Mouse (Mus musculus) myocyte (in vitro differentiated cells): ENCODE data around the gene Nudt22. TPM values are rescaled to one million over a fixed set of nuclear protein-coding genes. Genes with fewer than 3 reads are reported as not detected.
A peak's percentile ranks its signal among the peaks of the same experiment; 100 is the strongest.

Source experiments
- H3K27me3 ChIP-seq: one replicate; pipeline ENCODE4 v1.6.1; 2011; ENCODE audit not compliant: control insufficient read depth, insufficient read depth, insufficient read length
- H3K36me3 ChIP-seq: one replicate; pipeline ENCODE4 v1.6.1; 2011; ENCODE audit not compliant: control insufficient read depth, insufficient read depth
- H3K4me2 ChIP-seq: one replicate; pipeline ENCODE4 v1.6.1; 2011; ENCODE audit warnings: low read depth, control low read depth
- H3K4me3 ChIP-seq: one replicate; pipeline ENCODE4 v1.5.1; 2011; ENCODE audit warnings: mild to moderate bottlenecking, control low read depth, moderate library complexity
- H3K79me2 ChIP-seq: one replicate; pipeline ENCODE4 v1.6.1; 2011; ENCODE audit not compliant: control insufficient read depth, insufficient read depth
- H3ac ChIP-seq: one replicate; pipeline ENCODE4 v1.6.1; 2011; ENCODE audit not compliant: control insufficient read depth, insufficient read length
- CEBPB ChIP-seq: IDR thresholded peaks from 2 replicates; pipeline ENCODE4 v1.6.1; 2011; ENCODE audit warnings: mild to moderate bottlenecking, moderate library complexity; ENCODE audit not compliant: poor library complexity, insufficient read depth, severe bottlenecking
- E2F4 ChIP-seq: IDR thresholded peaks from one replicate; pipeline ENCODE4 v1.6.1; 2011; ENCODE audit warnings: mild to moderate bottlenecking, control low read depth, moderate library complexity; ENCODE audit not compliant: insufficient read depth
- MAX ChIP-seq: IDR thresholded peaks from one replicate; pipeline ENCODE4 v1.6.1; 2011; ENCODE audit warnings: low read depth, mild to moderate bottlenecking, control low read depth
- MYOD1 ChIP-seq, 3 experiments: IDR thresholded peaks; one replicate each; pipeline ENCODE4 v1.6.1; 2011; ENCODE audit warnings: control low read depth in 2 of 3, low read depth in 2 of 3, mild to moderate bottlenecking in 2 of 3, moderate library complexity in 1 of 3; ENCODE audit not compliant: insufficient read length in 2 of 3, control insufficient read depth in 1 of 3
- MYOG ChIP-seq, 3 experiments: IDR thresholded peaks; one replicate each; pipeline ENCODE4 v1.6.1; 2011; ENCODE audit warnings: control low read depth in 2 of 3, low read depth in 2 of 3, mild to moderate bottlenecking in 2 of 3; ENCODE audit not compliant: insufficient read length in 2 of 3, control insufficient read depth in 1 of 3, insufficient read depth in 1 of 3
- POLR2A ChIP-seq: IDR thresholded peaks from one replicate; pipeline ENCODE4 v1.6.1; 2011; ENCODE audit warnings: low read depth, mild to moderate bottlenecking, control low read depth, moderate library complexity; ENCODE audit not compliant: insufficient read length
- POLR2AphosphoS2 ChIP-seq: IDR thresholded peaks from one replicate; pipeline ENCODE4 v1.6.1; 2011; ENCODE audit warnings: low read depth, control low read depth; ENCODE audit not compliant: insufficient read length
- REST ChIP-seq: IDR thresholded peaks from one replicate; pipeline ENCODE4 v1.6.1; 2011; ENCODE audit warnings: mild to moderate bottlenecking, control low read depth, moderate library complexity; ENCODE audit not compliant: insufficient read depth, insufficient read length
- SRF ChIP-seq: IDR thresholded peaks from one replicate; pipeline ENCODE4 v1.6.1; 2011; ENCODE audit warnings: low read depth; ENCODE audit not compliant: control insufficient read depth, insufficient read length
- TCF12 ChIP-seq: IDR thresholded peaks from one replicate; pipeline ENCODE4 v1.6.1; 2011; ENCODE audit warnings: mild to moderate bottlenecking, control low read depth; ENCODE audit not compliant: poor library complexity, insufficient read depth, severe bottlenecking
- TCF3 ChIP-seq: IDR thresholded peaks from one replicate; pipeline ENCODE4 v1.6.1; 2011; ENCODE audit warnings: low read depth, control low read depth; ENCODE audit not compliant: insufficient read length
- USF1 ChIP-seq: IDR thresholded peaks from one replicate; pipeline ENCODE4 v1.6.1; 2011; ENCODE audit warnings: low read depth, mild to moderate bottlenecking, control low read depth, moderate library complexity
- polyA plus RNA-seq: library from polyadenylated mRNA; unstranded; fragments of >200 nt; fragmentation: generic; extraction: Trizol; gene quantifications from one replicate; pipeline ENCODE4 v1.2.1, GENCODE M21; 2012; ENCODE audit warnings: missing spikeins

The Nudt22 gene
- polyA plus RNA-seq, 1 experiment = 27.0 TPM

DNA sequence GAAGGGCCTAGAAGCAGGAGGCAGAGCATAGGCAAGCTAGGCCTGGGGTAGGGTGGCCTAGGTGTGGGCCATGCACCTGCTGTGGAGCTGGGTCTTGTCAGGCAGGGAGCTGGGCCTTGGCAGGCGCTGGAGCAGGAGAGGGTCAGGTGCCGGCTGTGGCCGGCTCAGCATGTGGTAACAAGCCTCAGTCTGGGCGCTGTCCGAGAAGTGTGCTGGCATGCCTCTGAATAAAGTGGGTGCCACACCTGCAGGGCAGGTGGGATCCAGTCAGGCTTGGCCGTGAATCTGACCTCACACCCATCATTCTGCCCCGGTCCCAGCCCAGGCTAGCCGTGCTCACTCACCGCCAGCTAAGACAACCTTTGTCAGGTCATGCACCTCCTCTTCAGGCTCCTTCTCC is 18.1 kb upstream of the Nudt22 start:
- no peaks in the 10 kb centered on the region for H3K36me3 ChIP-seq
- H3K27me3 ChIP-seq = no peaks in the 10 kb centered on the region
- H3K79me2 ChIP-seq = no peaks in the 10 kb centered on the region
- no peak for TF ChIP-seq MYOG (IDR thresholded peaks at IDR 0.05; ENCODE audit: control insufficient read depth in 1 of 3, insufficient read depth in 1 of 3, insufficient read length in 2 of 3, low read depth in 2 of 3)
- no peak for TF ChIP-seq TCF3
- no peak for TF ChIP-seq REST
- H3ac ChIP-seq = no peak overlapping the region
- no peak overlapping the region for H3K4me2 ChIP-seq
- H3K4me3 ChIP-seq = no peak overlapping the region

DNA sequence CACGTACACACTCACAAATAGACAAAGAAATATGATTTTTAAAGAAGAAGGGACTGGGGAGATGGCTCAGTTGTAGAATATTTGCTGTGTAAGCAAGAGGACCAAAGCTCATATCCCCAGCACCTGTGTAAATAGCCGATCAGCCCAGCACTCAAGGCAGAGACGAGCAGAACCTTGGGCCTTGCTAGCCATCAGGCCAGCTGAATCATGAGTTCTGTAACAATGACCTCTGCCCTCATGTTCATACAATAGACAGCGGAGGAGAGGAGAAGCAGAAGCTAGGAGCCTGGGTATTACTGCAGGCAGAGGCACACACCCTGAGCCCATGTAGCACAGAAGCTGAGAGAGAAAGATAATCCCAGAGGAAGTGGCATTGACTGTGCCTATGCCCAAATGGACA is 16.5 kb upstream of the Nudt22 start:
- Histone ChIP-seq H3K36me3 (no peaks in the 10 kb centered on the region), H3K79me2 (no peaks in the 10 kb centered on the region), H3K4me2 (no peak overlapping the region), H3K4me3 (no peak overlapping the region), H3K27me3 (no peaks in the 10 kb centered on the region), H3ac (no peak overlapping the region)
- TF ChIP-seq TCF3 (no peak), POLR2AphosphoS2 (no peak), MYOD1 (IDR thresholded peaks at IDR 0.05; ENCODE audit: control insufficient read depth in 1 of 3, insufficient read length in 2 of 3, low read depth in 2 of 3) (no peak), MAX (no peak), USF1 (no peak), REST (no peak), E2F4 (no peak), SRF (no peak)

DNA sequence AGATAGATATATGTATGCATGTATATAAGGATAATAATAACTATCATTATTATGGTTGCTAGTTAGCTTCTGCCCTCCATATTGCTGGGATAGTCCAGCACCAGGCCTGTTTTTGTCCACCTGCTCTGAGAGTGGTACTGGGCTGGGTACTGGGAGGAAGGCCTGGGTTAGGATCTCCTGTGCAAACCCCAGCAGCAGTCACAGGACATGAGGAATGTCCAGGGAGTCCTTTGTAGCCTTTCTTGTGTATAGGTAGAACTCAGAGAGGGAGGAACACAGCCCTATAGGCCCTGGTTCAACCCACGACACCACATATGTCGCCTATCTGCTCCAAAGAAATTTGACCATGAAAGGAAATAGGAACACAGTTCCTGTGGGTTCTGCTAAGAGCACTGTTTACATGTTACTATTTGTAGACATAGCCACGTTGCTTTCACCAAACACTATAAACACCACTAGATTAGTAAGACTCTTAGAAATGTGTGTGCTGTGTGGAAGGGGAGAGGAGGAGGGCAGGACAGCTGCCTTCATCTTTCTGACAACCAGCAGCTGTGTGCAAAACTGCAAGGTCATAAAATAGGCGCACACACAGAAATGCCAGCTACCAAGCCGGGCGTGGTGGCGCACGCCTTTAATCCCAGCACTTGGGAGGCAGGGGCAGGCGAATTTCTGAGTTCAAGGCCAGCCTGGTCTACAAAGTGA is 11.1 kb upstream of the Nudt22 start:
- Histone ChIP-seq H3K4me3 (no peak overlapping the region), H3K79me2 (no peaks in the 10 kb centered on the region), H3ac (no peak overlapping the region), H3K27me3 (no peaks in the 10 kb centered on the region), H3K4me2 (peak overlapping the region; percentile 13), H3K36me3 (no peaks in the 10 kb centered on the region)
- TF ChIP-seq TCF12 (peak; percentile 80), MAX (no peak), MYOD1 (IDR thresholded peaks at IDR 0.05; ENCODE audit: control insufficient read depth in 1 of 3, insufficient read length in 2 of 3, low read depth in 2 of 3) (peak; percentile 81 to 93 (median 91)), TCF3 (peak; percentile 72), MYOG (IDR thresholded peaks at IDR 0.05; ENCODE audit: control insufficient read depth in 1 of 3, insufficient read depth in 1 of 3, insufficient read length in 2 of 3, low read depth in 2 of 3) (peak; percentile 25 to 89 (median 81)), POLR2AphosphoS2 (no peak)

GRCm38 (mm10) chr19:6999360-7000063 is 3.6 kb upstream of the Nudt22 start:
- Histone ChIP-seq H3K4me3 (no peak overlapping the region), H3ac (no peak overlapping the region), H3K27me3 (no peaks in the 10 kb centered on the region), H3K79me2 (no peaks in the 10 kb centered on the region), H3K4me2 (no peak overlapping the region), H3K36me3 (no peaks in the 10 kb centered on the region)
- TF ChIP-seq TCF3 (no peak), CEBPB (no peak), TCF12 (no peak), MAX (no peak), USF1 (no peak), MYOD1 (IDR thresholded peaks at IDR 0.05; ENCODE audit: control insufficient read depth in 1 of 3, insufficient read length in 2 of 3, low read depth in 2 of 3) (no peak), E2F4 (no peak), REST (no peak)

DNA sequence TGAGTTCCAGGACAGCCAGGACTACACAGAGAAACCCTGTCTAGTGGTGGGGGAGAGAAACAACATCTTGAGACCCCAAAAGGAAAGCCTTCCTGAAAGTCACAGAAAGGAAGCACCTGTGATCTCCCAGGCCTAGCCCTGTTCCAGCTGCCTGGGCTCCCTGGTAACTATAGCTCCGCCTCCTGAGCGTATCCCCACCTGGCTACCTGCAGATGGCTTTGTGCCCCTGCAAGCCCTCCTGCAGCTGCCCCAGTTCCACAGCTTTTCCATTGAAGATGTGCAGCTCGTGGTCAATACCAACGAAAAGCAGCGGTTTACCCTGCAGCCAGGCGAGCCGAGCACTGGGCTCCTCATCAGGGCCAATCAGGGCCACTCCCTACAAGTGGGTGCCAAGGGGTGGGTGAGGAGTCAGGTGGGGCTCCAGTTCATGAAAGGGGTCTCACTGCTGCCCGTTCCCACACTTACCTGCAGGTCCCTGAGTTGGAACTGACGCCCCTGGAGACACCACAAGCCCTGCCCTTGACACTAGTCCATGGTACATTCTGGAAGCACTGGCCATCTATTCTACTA is 1.9 kb upstream of the Nudt22 start:
- Histone ChIP-seq H3K4me3 (no peak overlapping the region), H3K4me2 (no peak overlapping the region), H3K79me2 (no peaks in the 10 kb centered on the region), H3K27me3 (no peaks in the 10 kb centered on the region), H3ac (no peak overlapping the region), H3K36me3 (no peaks in the 10 kb centered on the region)
- TF ChIP-seq REST (no peak), USF1 (no peak), POLR2AphosphoS2 (no peak), POLR2A (no peak)
